Mouse (Mus musculus): Measurements from ENCODE around the gene Efna2.

Efna2 gene

DNA sequence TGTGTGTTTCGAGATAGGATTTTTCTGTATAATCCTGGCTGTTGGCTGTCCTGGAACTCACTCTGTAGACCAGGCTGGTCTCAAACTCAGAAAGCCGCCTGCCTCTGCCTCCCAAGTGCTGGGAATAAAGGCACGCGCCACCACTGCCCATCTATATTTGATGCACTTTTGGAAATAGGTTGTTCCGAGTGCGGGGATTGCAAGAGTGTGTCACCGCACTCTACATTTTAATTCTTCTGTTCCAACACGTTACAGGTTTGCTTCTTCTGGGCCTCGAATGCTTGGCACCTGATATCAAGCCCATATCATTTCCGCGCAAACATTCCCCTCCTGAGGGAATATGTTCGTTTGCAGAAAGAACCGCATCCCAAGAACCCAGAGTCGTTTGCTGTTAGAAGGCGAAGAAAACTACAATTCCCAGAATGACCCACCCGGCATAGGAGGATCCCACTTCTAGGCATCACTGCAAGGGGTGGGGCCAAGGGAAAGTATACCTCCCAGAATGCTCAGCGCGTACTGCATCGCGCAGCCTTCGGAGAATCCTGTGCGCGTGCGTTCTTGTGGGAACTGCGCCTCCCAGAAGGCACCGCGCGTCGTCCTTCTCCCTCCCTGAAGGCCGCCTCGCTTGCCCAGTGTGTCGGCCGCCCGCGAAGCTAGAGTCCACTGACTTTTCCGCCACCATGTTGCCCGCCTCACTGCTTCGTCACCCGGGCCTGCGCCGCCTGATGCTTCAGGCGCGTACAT lies 37.3 kb upstream of the Efna2 start:
- DNase-seq (ENCODE audit: low spot score): peak; percentile 96

DNA sequence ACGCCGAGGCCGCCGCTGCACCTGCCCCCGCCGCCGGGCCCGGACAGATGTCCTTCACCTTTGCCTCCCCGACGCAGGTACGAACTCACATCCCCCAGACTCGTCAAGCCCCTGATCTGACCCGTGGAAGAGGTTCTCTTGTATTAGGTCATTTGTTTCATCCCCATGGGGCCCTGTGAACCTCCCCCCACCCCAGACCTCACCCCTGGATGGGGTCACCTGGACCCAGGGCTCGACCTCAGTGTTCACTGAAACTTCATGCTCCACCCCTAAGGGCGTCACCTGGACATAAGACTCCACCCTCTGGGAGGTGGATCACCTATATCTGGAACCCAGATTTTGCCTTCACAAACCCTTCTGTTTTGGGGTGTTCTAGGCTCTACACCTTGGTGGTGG lies 36.8 kb upstream of the Efna2 start:
- no peak for DNase-seq (ENCODE audit: low spot score)

DNA sequence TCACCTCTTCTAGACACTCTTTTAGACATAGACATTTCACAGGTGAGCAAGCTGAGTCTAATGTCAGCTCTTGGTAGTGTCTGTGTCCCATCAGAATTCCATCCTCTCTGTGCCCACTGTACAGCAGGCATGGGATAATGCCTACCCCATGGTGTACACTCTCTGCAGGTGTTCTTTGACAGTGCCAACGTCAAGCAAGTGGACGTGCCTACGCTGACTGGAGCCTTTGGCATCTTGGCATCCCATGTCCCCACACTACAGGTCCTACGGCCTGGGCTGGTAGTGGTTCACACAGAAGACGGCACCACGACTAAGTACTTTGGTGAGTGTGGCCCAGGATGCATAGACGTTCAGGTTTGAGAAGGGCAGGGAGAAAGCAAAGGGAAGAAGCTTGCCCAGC lies 35.6 kb upstream of the Efna2 start:
- no peak for DNase-seq (ENCODE audit: low spot score)

DNA sequence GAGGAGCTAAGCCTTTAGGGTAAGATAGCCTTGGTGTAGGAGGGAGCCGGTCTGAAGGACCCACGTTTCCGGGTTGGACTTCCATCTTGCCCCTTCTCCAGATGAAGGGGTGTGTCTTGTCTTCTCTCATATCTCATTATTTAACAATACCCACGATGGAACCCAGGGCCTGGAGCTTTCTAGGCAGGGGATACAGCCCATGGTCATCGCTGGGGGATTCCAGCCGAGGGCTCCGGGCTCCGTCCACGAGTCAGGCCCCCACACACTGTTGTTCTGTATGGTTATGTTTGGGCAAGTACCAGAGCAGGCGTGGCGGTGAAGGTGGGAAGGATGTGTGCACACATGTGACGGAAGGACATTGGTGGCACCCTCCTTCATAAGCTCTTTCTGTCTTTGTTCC lies 35.1 kb upstream of the Efna2 start:
- DNase-seq (ENCODE audit: low spot score): no peak

DNA sequence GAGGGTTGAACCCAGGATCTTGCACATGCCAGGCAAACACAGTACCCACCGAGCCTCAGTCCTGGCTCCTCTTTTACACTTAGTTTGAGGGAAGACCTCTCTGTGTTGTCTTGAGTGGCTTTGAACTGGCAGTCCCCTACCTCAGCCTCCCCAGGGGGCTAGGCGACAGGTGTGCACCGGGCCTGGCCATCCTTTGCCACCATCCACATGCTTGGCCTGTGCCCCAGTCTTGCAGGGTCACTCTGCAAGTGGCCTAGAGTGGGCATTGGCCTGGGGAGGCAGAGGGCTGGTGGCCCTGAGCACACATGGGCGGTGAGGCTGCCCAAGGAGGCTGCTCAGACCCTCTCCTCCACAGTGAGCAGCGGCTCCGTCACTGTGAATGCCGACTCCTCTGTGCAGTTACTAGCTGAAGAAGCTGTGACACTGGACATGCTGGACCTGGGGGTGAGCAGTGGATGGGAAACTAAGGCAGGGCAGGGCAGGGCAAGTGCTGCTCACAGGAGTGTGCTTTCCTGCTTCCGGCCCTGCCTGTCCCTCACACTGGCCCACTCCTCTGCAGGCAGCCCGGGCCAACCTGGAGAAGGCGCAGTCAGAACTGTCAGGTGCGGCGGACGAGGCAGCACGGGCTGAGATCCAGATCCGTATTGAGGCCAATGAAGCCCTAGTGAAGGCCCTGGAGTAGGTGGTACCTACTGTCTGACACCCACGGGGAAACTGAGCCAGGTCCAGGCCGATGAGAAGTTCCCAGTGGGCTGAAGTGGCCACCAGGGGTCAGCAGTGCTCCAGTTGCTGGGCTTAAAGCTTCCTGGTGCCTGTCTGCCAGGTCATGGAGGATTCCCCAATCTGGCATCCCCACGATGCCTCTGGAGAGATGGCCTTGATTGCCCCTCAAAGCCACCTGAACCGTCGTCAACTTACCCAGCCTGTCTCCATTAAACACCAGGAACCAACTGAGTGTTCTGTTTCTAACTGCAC lies 34.1 kb upstream of the Efna2 start:
- DNase-seq (ENCODE audit: low spot score): peak; percentile 80

DNA sequence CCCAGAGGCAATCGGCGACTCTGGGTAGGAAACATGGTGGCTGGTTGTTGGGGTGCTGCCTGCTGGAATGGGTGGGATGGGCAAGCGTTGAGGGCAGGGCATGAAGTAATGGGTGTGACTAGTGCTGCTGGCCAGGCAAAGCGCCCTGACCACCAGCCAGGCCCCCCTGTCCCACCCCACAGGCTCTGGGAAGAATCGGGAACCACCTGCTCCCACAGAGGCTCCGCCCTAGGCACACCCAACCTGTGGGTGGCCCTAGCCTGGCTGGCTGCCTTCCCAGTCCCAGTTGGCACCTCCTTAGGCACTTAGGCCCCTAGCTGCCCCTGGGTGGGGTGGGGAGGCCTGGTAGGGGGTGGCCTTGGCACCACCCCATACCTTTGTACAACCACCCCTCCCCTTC lies 33.4 kb upstream of the Efna2 start:
- DNase-seq (ENCODE audit: low spot score): no peak

DNA sequence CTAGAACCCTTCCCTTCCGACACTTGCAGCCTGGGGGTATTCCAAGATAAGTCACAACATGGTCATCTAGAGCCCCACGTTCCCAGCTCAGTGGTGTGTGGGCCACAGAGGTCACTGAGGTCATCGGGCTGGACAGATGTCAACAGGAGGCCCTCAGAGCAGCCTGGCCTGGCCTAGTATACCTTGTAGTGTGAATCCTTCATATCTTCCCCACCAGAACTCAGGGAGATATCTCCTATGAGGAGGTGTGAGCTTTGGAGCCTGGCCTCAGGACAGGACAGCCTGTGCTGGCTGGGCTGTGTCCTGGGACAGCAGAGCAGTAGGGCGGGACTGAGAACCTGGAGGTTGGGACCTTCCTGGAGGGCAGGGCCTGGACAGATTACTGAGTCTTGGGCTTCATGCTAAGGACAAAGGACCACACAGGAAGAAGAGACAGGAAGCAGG lies 32.7 kb upstream of the Efna2 start:
- DNase-seq (ENCODE audit: low spot score): no peak

DNA sequence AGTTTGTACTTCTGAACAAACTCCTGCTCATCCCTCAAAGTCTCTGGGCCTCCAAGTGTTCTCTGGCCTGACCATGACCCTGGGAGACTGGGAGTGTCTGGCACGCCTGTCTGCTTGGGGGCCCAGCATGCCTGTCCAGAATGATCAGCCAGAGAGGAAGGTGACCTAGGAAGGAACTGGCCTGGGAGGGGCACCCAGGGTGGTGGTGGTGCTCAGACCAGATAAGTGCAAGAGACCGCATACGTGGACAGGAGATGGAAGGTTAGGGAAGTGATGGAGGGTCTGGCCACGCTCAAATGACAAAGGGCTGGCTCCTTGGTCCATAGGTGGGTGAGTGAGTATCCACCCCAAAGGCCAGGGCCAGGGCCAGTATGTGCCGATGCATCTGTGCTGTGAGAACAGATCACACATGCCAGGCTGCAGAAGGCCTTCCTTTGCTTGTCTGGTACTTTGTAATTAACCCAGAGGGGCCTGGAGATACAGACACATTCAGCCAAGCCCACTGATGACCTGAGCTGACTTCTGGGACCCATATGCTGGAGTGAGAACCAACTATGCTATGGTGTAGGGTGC lies 32.0 kb upstream of the Efna2 start:
- DNase-seq (ENCODE audit: low spot score): no peak

DNA sequence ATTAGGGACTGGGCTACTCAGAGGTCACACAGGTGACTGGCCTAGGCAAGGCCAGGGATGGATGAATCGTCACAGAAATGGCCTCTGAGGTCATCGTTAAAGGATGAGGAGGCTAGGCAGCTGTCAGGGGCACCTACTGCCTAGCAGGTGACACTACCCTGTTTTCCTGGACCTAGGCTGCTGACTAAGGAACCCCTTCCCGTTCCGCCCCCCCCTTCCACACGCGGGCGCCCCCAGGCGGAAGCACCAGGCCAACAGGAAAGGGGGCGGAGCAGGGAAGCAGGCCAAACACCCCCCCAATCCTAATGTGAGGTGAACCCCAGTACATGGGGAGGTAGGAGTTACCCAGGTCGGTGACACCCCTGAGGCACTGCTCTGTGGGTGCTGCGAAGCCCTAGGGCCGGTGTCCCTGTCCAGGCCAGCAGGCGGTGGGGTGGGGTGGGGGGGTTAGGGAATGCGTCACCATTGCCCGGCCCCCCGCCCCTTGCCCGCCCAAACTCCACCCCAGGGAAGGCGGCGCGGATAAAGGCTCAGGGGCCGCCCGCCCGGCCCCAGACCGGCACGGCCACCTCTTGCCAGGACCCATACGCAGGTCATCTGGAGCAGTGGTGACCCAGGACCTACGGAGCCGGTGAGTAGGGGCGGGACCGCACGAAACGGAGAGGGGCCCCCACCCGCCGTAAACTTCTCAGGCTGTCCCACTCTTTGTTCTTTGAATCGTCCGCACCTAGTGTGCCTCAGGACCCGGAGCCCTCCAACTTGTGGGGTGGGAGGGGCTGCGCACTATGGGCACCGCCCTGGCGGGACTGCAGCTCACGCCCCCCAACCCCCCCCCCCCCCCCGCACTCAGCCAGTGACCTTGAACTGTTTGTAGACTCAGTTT lies 31.3 kb upstream of the Efna2 start, which contains the start of gene Midn:
Midn (plus strand) TSS at position 554 of the 883 bp plus-strand sequence.
- DNase-seq (ENCODE audit: low spot score): peak; percentile 75

DNA sequence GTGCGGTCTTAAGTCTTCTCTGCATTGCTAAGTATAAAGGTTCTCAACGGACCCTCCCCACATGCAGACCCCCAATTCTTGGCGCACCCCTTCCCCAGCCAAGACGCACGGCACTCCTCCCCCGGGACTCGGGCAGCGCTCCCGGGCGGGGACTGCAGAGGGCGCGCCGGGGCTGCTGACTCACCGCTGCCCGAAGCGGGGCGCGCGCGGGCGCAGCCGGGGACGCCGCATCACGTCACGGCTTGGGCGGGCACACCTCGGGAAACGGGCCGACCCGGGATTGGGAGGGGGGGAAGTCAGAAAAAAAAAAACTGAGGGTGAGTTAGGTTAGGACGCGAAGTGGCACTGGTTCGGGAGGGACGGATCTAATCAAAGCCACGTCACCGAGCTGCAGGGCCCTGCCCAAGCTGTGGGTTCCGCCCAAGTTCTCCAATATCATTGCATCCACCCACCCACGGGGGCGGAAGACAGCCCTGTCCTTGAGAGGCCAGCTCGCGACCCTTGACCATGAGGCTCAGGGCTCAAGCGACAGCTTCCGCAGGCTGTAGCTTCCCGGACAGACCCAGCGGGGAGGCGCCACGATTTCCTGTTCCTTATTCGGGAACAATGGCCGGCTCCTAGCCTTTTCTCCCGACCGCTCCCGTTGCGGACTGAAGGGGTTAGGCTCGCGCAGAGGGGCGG lies 30.5 kb upstream of the Efna2 start:
- peak; percentile 93 for DNase-seq (ENCODE audit: low spot score)

DNA sequence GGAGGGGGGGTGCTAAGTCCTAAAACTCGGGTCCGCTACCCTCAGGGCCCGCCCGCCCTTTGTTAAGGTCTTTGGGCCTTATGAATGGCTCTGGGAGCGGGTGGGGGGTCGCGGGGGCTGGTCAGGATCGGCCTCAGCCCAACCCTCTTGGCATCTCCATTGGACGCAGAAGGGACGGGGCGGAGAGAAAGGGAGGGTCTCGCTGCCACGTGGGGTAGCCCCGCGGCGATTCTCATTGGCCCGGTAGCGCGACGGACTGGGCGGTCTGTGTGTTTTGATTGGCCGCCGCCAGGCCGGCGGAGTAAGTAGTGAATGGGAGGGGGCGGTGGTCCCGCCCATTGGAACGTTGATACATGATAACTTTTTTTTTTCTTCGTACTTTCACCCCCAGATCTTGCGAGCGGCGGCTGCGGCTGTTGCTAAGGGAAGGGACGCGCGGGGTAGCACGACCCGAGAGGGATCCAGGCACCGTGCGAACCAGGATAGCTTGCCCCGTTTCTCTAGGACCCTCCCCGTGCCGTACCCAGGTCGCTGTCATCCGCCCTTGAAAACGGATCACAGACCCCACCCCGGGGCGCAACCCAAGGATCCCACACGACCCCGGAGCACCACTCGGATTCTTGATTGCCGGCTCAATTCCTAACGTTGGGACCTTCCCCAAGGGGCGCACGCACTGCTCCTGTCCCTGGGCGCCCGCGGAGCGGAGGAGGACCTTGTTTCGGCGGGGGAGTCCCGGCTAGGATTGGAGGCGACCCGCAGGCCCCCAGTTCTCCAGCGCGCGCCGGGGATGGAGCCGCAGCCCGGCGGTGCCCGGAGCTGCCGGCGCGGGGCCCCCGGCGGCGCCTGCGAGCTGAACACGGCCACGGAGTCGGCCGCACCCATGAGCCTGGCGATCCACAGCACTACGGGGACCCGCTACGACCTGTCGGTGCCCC lies 29.7 kb upstream of the Efna2 start:
- peak; percentile 98 for DNase-seq (ENCODE audit: low spot score)

DNA sequence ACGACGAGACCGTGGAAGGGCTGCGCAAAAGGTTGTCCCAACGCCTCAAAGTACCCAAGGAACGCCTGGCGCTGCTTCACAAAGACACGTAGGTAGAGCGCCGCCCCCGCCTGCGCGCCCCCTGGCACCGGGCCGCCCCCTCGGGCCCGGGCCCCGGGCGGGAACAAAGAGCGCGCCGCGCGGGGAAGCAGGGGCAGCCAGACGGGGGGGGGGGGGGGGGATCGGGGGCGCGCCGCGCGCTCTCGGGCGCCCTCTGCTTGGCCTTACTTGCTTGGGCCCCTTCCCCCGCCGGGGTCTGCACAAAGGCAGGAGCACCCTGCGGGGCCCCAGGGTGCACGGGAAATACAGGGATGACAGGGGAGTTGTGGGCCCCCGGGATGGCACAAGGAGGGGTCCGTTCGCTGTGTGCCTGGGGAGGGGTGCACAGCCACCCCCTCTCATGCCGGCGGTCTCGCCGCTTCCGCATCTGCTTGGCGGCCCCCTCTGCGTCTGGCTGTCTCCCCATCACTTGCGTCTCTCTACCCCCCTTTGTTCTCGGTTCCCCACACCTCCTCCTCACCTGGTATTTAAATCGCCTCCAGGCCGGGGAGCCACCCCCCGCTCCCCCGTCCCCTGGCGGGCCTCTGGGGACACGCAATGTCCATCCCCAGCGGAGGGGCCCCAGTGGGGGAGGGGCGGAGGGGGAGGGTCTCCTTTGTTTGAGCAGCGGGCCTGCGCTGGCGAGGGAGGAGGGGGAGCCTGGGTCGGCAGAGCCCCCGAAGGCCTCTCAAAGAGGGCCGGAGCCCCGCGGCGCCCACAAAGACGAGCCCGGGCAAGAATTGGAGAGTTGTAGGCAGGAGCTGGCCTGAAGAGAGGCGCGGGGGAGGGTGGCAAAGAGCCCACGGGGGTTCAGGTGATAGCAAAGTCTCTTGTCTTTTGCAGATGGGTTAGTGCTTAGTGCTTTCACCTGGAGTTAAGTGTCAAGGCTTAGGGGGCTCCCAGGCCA lies 28.8 kb upstream of the Efna2 start:
- no peak for DNase-seq (ENCODE audit: low spot score)

DNA sequence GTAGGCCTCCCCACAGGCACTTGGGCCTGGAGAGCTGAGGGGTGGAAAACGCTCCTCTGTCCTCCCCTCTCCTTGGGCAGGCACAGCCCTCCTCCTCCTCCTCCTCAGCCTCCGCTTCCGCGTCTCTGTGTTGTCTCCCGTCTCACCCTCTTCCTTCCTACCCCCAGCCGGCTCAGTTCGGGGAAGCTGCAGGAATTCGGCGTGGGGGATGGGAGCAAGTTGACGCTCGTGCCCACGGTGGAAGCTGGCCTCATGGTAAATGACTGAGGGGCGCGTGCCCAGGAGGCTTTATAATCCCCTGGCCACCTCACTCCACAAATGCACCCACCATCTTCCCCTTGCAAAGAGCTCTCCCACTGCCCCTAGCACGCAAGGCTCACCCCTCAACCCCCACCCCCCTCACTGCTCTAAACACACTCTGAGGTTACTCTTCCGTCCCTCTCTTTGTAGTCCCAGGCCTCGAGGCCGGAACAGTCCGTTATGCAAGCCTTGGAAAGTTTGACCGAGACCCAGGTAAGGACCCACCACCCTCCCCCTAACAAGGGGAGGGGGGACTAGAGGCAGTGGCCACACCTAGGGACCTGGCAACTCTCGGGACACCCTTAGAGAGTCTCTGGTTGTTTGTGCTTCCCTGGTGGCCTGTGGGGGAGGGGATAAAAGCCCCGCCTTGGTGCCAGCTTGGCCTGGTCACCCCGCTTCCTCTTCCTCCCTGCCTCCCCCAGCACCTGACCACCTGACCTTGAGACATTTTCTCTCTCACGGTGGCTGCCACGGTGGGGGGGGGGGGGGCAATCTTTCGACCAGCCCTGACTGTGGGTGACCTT lies 27.9 kb upstream of the Efna2 start:
- DNase-seq (ENCODE audit: low spot score): no peak

DNA sequence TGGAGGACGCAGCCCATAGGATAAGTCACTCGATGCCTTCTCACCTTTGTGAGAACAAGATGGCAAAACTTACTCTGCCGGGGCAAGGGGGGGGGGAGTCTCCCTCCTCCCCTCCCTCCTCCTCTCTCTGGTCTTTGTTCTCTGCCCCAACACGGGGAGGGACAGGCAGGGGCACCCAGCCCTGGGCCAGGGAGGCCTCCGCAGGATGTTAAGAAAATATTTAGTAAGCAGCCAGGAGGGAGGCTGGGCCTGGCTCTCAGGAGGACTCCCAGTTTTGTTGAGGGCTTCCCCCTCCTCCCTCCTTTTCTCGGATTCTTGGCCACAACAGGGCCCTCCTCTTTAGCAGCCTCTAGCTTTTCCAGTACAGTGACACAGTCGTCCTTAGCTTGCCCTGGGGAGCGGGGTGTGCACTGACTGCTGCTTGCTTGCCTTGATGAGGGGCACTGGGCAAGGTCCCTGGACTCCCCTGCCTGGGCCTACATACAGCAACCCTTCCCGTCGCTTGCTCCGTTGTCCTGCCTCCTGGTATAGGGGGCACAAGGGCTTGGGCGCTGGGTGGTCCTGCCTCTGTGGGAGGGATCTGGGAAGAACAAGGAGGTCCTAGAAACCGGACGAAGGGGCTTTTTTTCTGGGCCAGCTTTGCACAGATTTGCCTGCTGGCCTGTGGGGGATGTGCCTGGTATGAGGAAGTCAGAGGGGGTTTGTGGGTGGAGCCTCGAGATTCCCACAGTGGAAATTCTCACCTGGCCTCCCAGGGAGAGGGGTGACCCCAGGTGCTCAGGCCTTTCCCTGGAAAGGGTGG lies 27.0 kb upstream of the Efna2 start:
- no peak for DNase-seq (ENCODE audit: low spot score)

DNA sequence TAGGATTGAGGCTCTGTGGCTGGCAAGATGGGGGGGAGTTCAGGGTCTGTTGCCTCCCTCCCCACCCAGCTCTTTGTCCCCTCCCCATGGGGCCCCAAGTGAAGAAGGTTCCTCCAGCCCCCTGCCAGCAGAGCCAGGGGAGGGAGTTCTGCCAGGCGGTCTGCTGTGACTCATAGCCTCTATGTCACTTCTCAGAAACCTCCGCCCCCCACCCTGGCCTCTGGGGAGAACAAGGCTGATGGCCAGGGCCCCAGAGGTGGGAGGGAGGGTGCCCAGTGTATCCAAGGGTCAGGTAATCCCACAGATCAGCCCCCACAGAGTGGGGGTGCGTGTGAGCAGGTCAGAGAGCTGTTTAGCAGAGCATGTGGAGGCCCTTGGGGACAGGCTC lies 26.4 kb upstream of the Efna2 start:
- no peak for DNase-seq (ENCODE audit: low spot score)

DNA sequence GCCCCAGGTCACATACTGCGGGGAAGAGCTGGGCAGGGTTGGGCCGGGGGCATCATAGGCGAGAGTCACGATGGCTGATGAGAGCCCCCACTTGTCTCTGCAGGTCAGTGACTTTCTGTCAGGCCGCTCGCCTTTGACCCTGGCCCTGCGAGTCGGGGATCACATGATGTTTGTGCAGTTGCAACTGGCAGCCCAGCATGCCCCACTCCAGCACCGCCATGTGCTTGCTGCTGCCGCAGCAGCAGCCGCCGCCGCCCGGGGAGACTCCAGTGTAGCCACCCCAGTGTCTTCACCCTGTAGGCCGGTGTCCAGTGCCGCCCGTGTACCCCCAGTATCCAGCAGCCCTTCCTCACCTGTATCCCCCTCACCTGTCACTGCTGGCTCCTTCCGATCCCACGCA lies 25.6 kb upstream of the Efna2 start:
- DNase-seq (ENCODE audit: low spot score): no peak

DNA sequence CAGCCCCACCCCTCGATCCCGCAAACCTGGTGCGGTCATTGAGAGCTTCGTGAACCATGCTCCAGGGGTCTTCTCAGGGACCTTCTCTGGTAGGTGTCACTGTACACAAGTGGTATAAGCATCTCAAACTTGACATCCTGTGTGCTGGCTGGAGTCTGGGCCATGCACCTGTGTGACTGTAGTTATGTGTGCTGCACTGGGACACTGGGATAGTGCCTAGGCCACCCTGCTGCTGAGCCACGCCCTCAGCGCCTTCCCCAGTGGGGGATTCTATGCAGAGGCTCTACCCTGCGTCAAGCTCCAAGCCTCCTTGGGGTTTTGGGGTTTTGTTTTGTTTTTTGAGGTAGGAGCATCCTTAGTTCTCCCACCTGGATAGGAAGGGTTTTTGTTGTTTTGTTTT lies 24.9 kb upstream of the Efna2 start:
- no peak for DNase-seq (ENCODE audit: low spot score)
